Mouse (Mus musculus) neural tube, embryonic 12.5 days (tissue): ENCODE data around the gene Foxn1. TPM values are rescaled to one million over a fixed set of nuclear protein-coding genes. Genes with fewer than 3 reads are reported as not detected.

ENCODE experiments used
- ATAC-seq: fragments of 200-750 bp; cut with Nextera tagmentation; 2 replicates; pipeline ENCODE4 v1.8.0; 2017; ENCODE audit warnings: low read depth, mild to moderate bottlenecking, moderate TSS enrichment, moderate library complexity; ENCODE audit not compliant: low FRiP score
- H3K27ac ChIP-seq: fragments of 300-500 bp; sonication (generic); 2 replicates; pipeline ENCODE4 v1.5.1; 2016
- H3K27me3 ChIP-seq: fragments of 300-500 bp; sonication (generic); replicated peaks from 2 replicates; pipeline ENCODE4 v1.6.1; 2016; ENCODE audit warnings: mild to moderate bottlenecking
- H3K36me3 ChIP-seq: fragments of 300-500 bp; sonication (generic); 2 replicates; pipeline ENCODE4 v1.6.1; 2016; ENCODE audit warnings: mild to moderate bottlenecking
- H3K4me1 ChIP-seq: fragments of 300-500 bp; sonication (generic); 2 replicates; pipeline ENCODE4 v1.6.1; 2016
- H3K4me2 ChIP-seq: fragments of 300-500 bp; sonication (generic); replicated peaks from 2 replicates; pipeline ENCODE4 v1.6.1; 2016; ENCODE audit warnings: mild to moderate bottlenecking
- H3K4me3 ChIP-seq: fragments of 300-500 bp; sonication (generic); 2 replicates; pipeline ENCODE4 v1.5.1; 2016
- H3K9ac ChIP-seq: fragments of 300-500 bp; sonication (generic); 2 replicates; pipeline ENCODE4 v1.6.1; 2016; ENCODE audit warnings: mild to moderate bottlenecking
- H3K9me3 ChIP-seq: fragments of 300-500 bp; sonication (generic); 2 replicates; pipeline ENCODE4 v1.6.1; 2016; ENCODE audit warnings: mild to moderate bottlenecking
- WGBS: fragments of 180-500 bp; shearing (Covaris S2); methylation state at CpG from one replicate; pipeline ENCODE4 v1.1.7; 2016; 5-methylcytosine and 5-hydroxymethylcytosine counted together
- polyA plus RNA-seq: library from polyadenylated mRNA; unstranded; fragments of >200 nt; fragmentation: Nextera tagmentation; extraction: Ambion mirVana; gene quantifications from 2 replicates; pipeline ENCODE4 v1.2.1, GENCODE M21; 2016

The Foxn1 gene
- polyA plus RNA-seq, 1 experiment from 2014 or later = not detected

- Histone ChIP-seq H3K4me2 (no peak overlapping the region), H3K4me1 (no peaks in the 10 kb centered on the region), H3K4me3 (no peak overlapping the region), H3K9me3 (no peaks in the 10 kb centered on the region), H3K27me3 (no peaks in the 10 kb centered on the region; the same call in 1 of the 2 replicates), H3K27ac (no peak overlapping the region), H3K36me3 (no peaks in the 10 kb centered on the region), H3K9ac (no peak overlapping the region)
- ATAC-seq = no peak
- 69% methylated on average over 12 of the region's 12 CpGs for WGBS
These were observed 34.0 kb upstream of the Foxn1 start for GRCm38 (mm10) chr11:78420263-78420889.

GRCm38 (mm10) chr11:78416854-78417253 lies 30.5 kb upstream of the Foxn1 start:
- H3K4me3 ChIP-seq = no peak overlapping the region
- no peaks in the 10 kb centered on the region; the same call in 1 of the 2 replicates for H3K27me3 ChIP-seq
- H3K27ac ChIP-seq = no peak overlapping the region
- H3K4me2 ChIP-seq = no peak overlapping the region
- no peaks in the 10 kb centered on the region for H3K9me3 ChIP-seq
- WGBS = 84% methylated on average over 6 of the region's 6 CpGs
- no peaks in the 10 kb centered on the region for H3K36me3 ChIP-seq
- no peak overlapping the region for H3K9ac ChIP-seq
- no peaks in the 10 kb centered on the region for H3K4me1 ChIP-seq
- ATAC-seq = no peak

GRCm38 (mm10) chr11:78412861-78413260 lies 26.5 kb upstream of the Foxn1 start:
- H3K27me3 ChIP-seq = no peaks in the 10 kb centered on the region
- no peak overlapping the region for H3K9ac ChIP-seq
- H3K4me2 ChIP-seq = no peak overlapping the region
- no peak overlapping the region for H3K4me3 ChIP-seq
- H3K9me3 ChIP-seq = no peaks in the 10 kb centered on the region
- H3K36me3 ChIP-seq = no peaks in the 10 kb centered on the region
- 77% methylated on average over 6 of the region's 6 CpGs for WGBS
- no peak for ATAC-seq
- no peak overlapping the region for H3K27ac ChIP-seq
- H3K4me1 ChIP-seq = no peaks in the 10 kb centered on the region

GRCm38 (mm10) chr11:78412324-78412850 lies 26.0 kb upstream of the Foxn1 start:
- Histone ChIP-seq H3K9me3 (no peaks in the 10 kb centered on the region), H3K36me3 (no peaks in the 10 kb centered on the region), H3K4me2 (no peak overlapping the region), H3K4me1 (no peaks in the 10 kb centered on the region), H3K27me3 (no peaks in the 10 kb centered on the region), H3K9ac (no peak overlapping the region), H3K4me3 (no peak overlapping the region), H3K27ac (no peak overlapping the region)
- 80% methylated on average over 6 of the region's 6 CpGs for WGBS
- ATAC-seq = no peak

GRCm38 (mm10) chr11:78411606-78412323 lies 25.4 kb upstream of the Foxn1 start:
- WGBS = 83% methylated on average over 11 of the region's 11 CpGs

GRCm38 (mm10) chr11:78408256-78409240 lies 22.2 kb upstream of the Foxn1 start:
- H3K27ac ChIP-seq = no peak overlapping the region
- H3K4me2 ChIP-seq = no peak overlapping the region
- 79% methylated on average over 9 of the region's 9 CpGs for WGBS
- H3K9ac ChIP-seq = no peak overlapping the region
- ATAC-seq = no peak
- no peaks in the 10 kb centered on the region for H3K9me3 ChIP-seq
- H3K36me3 ChIP-seq = no peaks in the 10 kb centered on the region
- H3K4me3 ChIP-seq = no peak overlapping the region
- H3K4me1 ChIP-seq = no peaks in the 10 kb centered on the region
- H3K27me3 ChIP-seq = 0 out of 2 replicates have a peak, but pooled peaks cover 4% of the 10 kb centered on the region

More at GRCm38 (mm10) chr11:78411606-78412323, 25.4 kb upstream of the Foxn1 start:
- Histone ChIP-seq H3K4me2 (no peak overlapping the region), H3K4me1 (no peaks in the 10 kb centered on the region), H3K27ac (no peak overlapping the region), H3K27me3 (no peaks in the 10 kb centered on the region), H3K9me3 (no peaks in the 10 kb centered on the region), H3K9ac (no peak overlapping the region), H3K36me3 (no peaks in the 10 kb centered on the region), H3K4me3 (no peak overlapping the region)
- ATAC-seq = no peak

GRCm38 (mm10) chr11:78402062-78402461 lies 15.7 kb upstream of the Foxn1 start:
- no peaks in the 10 kb centered on the region for H3K36me3 ChIP-seq
- ATAC-seq = no peak
- H3K27me3 ChIP-seq = peaks cover 4% of the 10 kb centered on the region; the same call in 1 of the 2 replicates
- H3K9ac ChIP-seq = no peak overlapping the region
- no peak overlapping the region for H3K27ac ChIP-seq
- no peak overlapping the region for H3K4me2 ChIP-seq
- H3K4me3 ChIP-seq = no peak overlapping the region
- no peaks in the 10 kb centered on the region for H3K9me3 ChIP-seq
- peaks cover 3% of the 10 kb centered on the region for H3K4me1 ChIP-seq
- 76% methylated on average over 6 of the region's 6 CpGs for WGBS

GRCm38 (mm10) chr11:78401469-78401868 lies 15.1 kb upstream of the Foxn1 start:
- no peak for ATAC-seq
- no peak overlapping the region for H3K27ac ChIP-seq

GRCm38 (mm10) chr11:78400936-78401335 lies 14.6 kb upstream of the Foxn1 start:
- ATAC-seq = no peak
- H3K9ac ChIP-seq = no peak overlapping the region
- WGBS = 77% methylated on average over 3 of the region's 3 CpGs

More at GRCm38 (mm10) chr11:78401469-78401868, 15.1 kb upstream of the Foxn1 start:
- H3K4me1 ChIP-seq = peaks cover 5% of the 10 kb centered on the region
- no peak overlapping the region for H3K9ac ChIP-seq
- H3K4me3 ChIP-seq = no peak overlapping the region
- WGBS = 79% methylated on average over 3 of the region's 3 CpGs
- peaks cover 4% of the 10 kb centered on the region; the same call in 1 of the 2 replicates for H3K27me3 ChIP-seq
- no peaks in the 10 kb centered on the region for H3K36me3 ChIP-seq
- H3K9me3 ChIP-seq = no peaks in the 10 kb centered on the region
- H3K4me2 ChIP-seq = no peak overlapping the region

GRCm38 (mm10) chr11:78399680-78400079 lies 13.3 kb upstream of the Foxn1 start:
- peaks cover 4% of the 10 kb centered on the region; the same call in 1 of the 2 replicates for H3K27me3 ChIP-seq
- ATAC-seq = no peak
- no peaks in the 10 kb centered on the region for H3K36me3 ChIP-seq
- no peak overlapping the region for H3K9ac ChIP-seq
- no peaks in the 10 kb centered on the region for H3K9me3 ChIP-seq
- peaks cover 5% of the 10 kb centered on the region for H3K4me1 ChIP-seq
- H3K27ac ChIP-seq = no peak overlapping the region
- no peak overlapping the region for H3K4me3 ChIP-seq
- WGBS = 24% methylated on average over 8 of the region's 8 CpGs
- no peak overlapping the region for H3K4me2 ChIP-seq

More at GRCm38 (mm10) chr11:78400936-78401335, 14.6 kb upstream of the Foxn1 start:
- Histone ChIP-seq H3K4me2 (no peak overlapping the region), H3K36me3 (no peaks in the 10 kb centered on the region), H3K27ac (no peak overlapping the region), H3K27me3 (peaks cover 4% of the 10 kb centered on the region; the same call in 1 of the 2 replicates), H3K4me1 (peaks cover 5% of the 10 kb centered on the region), H3K4me3 (no peak overlapping the region), H3K9me3 (no peaks in the 10 kb centered on the region)

- peaks cover 5% of the 10 kb centered on the region for H3K4me1 ChIP-seq
- H3K27ac ChIP-seq = no peak overlapping the region
- H3K9ac ChIP-seq = no peak overlapping the region
- H3K4me2 ChIP-seq = no peak overlapping the region
- H3K36me3 ChIP-seq = no peaks in the 10 kb centered on the region
- H3K4me3 ChIP-seq = no peak overlapping the region
- WGBS = 73% methylated on average over 6 of the region's 6 CpGs
- H3K27me3 ChIP-seq = no peaks in the 10 kb centered on the region; the same call in 1 of the 2 replicates
- H3K9me3 ChIP-seq = no peaks in the 10 kb centered on the region
- ATAC-seq = no peak
These were observed 11.9 kb upstream of the Foxn1 start for GRCm38 (mm10) chr11:78398212-78398611.
